Mouse (Mus musculus): ENCODE results near the gene Calr3. TPM values are rescaled to one million over a fixed set of nuclear protein-coding genes. Genes with fewer than 3 reads are reported as not detected.
A peak's percentile ranks its signal among the peaks of the same experiment; 100 is the strongest.

Calr3 gene
- 4.0 and 5.3 TPM in 2 replicates for total RNA-seq (2012; rRNA removed)
- total RNA-seq (2014; rRNA removed) = 2.5 and 2.8 TPM in 2 replicates
- 2.5 and 3.1 TPM in 2 replicates for polyA plus RNA-seq (2012; ENCODE audit: insufficient read length, low read depth)

DNA sequence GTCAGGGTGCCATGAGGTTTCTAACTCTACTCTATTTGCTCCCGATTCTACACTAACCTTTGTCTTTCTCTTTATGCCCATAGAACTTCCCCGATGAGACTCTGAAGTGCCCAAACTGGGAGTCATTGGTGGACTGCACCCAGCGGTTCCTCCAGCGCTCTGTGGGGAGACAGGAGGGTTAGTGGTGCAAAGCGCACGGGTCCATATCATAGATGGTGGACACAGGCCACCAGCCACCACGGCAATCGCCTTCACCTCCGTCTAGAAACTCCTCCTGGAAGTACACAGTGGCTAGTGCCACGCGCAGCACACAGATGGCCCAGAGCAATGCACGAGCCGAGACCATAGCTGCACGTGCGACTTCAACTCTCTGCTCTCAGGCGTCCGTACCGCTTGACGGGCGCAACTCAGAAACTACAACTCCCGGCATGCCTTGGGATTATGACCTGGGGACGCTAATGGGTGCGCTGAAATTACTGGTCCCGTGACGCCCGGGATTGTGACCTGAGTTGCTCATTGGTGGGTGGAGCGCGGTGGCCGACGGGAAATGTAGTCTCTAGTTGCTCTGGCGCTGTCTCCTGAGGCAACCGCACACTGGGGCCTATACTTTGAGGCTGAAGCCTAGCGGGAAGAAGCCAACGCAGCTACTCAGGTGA, at the start of gene Calr3, which contains the start of gene 1700030K09Rik:
Gene Calr3, minus strand, starts transcription at position 533 of the 656 bp plus-strand sequence.
Gene 1700030K09Rik, plus strand, starts transcription at position 543 of the 656 bp plus-strand sequence.
- Histone ChIP-seq H3K9ac (ENCODE audit: insufficient read depth, low read depth) (peak within 1 kb of the TSS; percentile 59), H3K27me3 (replicated peaks) (no peaks in the 10 kb centered on the region), H3K27ac (ENCODE audit: insufficient read depth, low read depth) (peak within 1 kb of the TSS; percentile 38), H3K4me3 (replicated peaks in 1 of 3; ENCODE audit: low read depth in 2 of 3, low read length in 2 of 3, poor library complexity in 1 of 3) (peak within 1 kb of the TSS; percentile 63 to 66 (median 64)), H3K4me2 (ENCODE audit: insufficient read depth, low read depth, poor library complexity, severe bottlenecking) (peak within 1 kb of the TSS; percentile 97), H3K79me2 (replicated peaks; ENCODE audit: control insufficient read depth, extremely low read depth, insufficient read depth, poor library complexity, severe bottlenecking) (peaks cover 6% of the 10 kb centered on the region; the same call in 1 of the 2 replicates), H3K36me3 (replicated peaks in 1 of 2; ENCODE audit: control insufficient read depth in 1 of 2, insufficient read depth in 1 of 2, low read length in 1 of 2) (peaks cover 11 to 23% of the 10 kb centered on the region in 2 experiments), H3K9me3 (replicated peaks; ENCODE audit: low read length) (no peaks in the 10 kb centered on the region), H3K4me1 (ENCODE audit: control insufficient read depth in 1 of 2, insufficient read depth in 2 of 2) (peaks cover 9 to 40% of the 10 kb centered on the region in 2 experiments)
- dilution Hi-C loops (cut with MboI; ENCODE audit: extremely low pct_ligation_motif_present, extremely low pct_unique_long_range_greater_than_20kb, low sequenced_read_pairs) (no loop called here), in situ Hi-C loops (cut with MboI; ENCODE audit: low pct_ligation_motif_present, low pct_unique_long_range_greater_than_20kb, low sequenced_read_pairs) (no loop called here)
- TF ChIP-seq UBTF (IDR thresholded peaks at IDR 0.05; ENCODE audit: low read depth, low read length) (no peak), ELF1 (IDR thresholded peaks at IDR 0.05; ENCODE audit: low read depth, low read length) (peak; percentile 40), MEF2A (IDR thresholded peaks at IDR 0.05; ENCODE audit: borderline replicate concordance, low read depth, low read length) (no peak), PAX5 (IDR thresholded peaks at IDR 0.05; ENCODE audit: low read length) (no peak), E2F4 (IDR thresholded peaks at IDR 0.05; ENCODE audit: insufficient replicate concordance, low read depth, low read length) (0 out of 2 replicates have a peak, but pooled peaks have one; percentile 12), CTCF (conservative IDR thresholded peaks at IDR 0.05 in 1 of 2, IDR thresholded peaks at IDR 0.05 in 1 of 2; ENCODE audit: low read depth in 2 of 2, low read length in 2 of 2) (no peak), CHD1 (IDR thresholded peaks at IDR 0.05; ENCODE audit: low read depth, low read length) (no peak), ZC3H11A (IDR thresholded peaks at IDR 0.05; ENCODE audit: low read depth, low read length) (no peak), CHD2 (IDR thresholded peaks at IDR 0.05; ENCODE audit: low read length) (peak; percentile 97), MAZ (IDR thresholded peaks at IDR 0.05; ENCODE audit: low read depth, low read length) (no peak), IRF4 (IDR thresholded peaks at IDR 0.05; ENCODE audit: low read depth, low read length) (no peak), MAFK (IDR thresholded peaks at IDR 0.05; ENCODE audit: insufficient replicate concordance, low read length) (no peak), BHLHE40 (IDR thresholded peaks at IDR 0.05; ENCODE audit: low read depth, low read length) (peak; percentile 99), SIN3A (IDR thresholded peaks at IDR 0.05; ENCODE audit: low read length) (no peak), MXI1 (IDR thresholded peaks at IDR 0.05; ENCODE audit: low read depth, low read length) (peak; percentile 85), POLR2A (IDR thresholded peaks at IDR 0.05; ENCODE audit: low read depth, low read length) (peak; percentile 82), JUND (conservative IDR thresholded peaks at IDR 0.05; ENCODE audit: low read depth, low read length) (no peak), MYC (IDR thresholded peaks at IDR 0.05; ENCODE audit: low read depth, low read length) (peak; percentile 94; the same call in 1 of the 2 replicates), TCF12 (IDR thresholded peaks at IDR 0.05; ENCODE audit: low read depth, low read length) (peak; percentile 68; the same call in 1 of the 2 replicates), HCFC1 (IDR thresholded peaks at IDR 0.05; ENCODE audit: low read depth, low read length) (peak; percentile 96), NELFE (IDR thresholded peaks at IDR 0.05; ENCODE audit: low read depth, low read length) (peak; percentile 77), USF2 (conservative IDR thresholded peaks at IDR 0.05; ENCODE audit: low read depth, low read length) (peak; percentile 71), GABPA (IDR thresholded peaks at IDR 0.05; ENCODE audit: insufficient replicate concordance, low read depth, low read length) (peak; percentile 67; the same call in 1 of the 2 replicates), RAD21 (IDR thresholded peaks at IDR 0.05; ENCODE audit: low read depth, low read length) (no peak), ZMIZ1 (IDR thresholded peaks at IDR 0.05; ENCODE audit: low read depth, low read length) (peak; percentile 48), JUN (IDR thresholded peaks at IDR 0.05; ENCODE audit: insufficient read depth, low read depth, low read length) (no peak), POLR2AphosphoS2 (IDR thresholded peaks at IDR 0.05; ENCODE audit: low read depth, low read length) (no peak; the same call in 1 of the 2 replicates), TBP (conservative IDR thresholded peaks at IDR 0.05; ENCODE audit: low read depth, low read length) (peak; percentile 19; the same call in 1 of the 2 replicates), KAT2A (IDR thresholded peaks at IDR 0.05; ENCODE audit: insufficient replicate concordance, low read length) (peak; percentile 98), ETS1 (conservative IDR thresholded peaks at IDR 0.05; ENCODE audit: low read depth, low read length) (no peak), NRF1 (IDR thresholded peaks at IDR 0.05; ENCODE audit: low read depth, low read length) (peak; percentile 64), USF1 (IDR thresholded peaks at IDR 0.05; ENCODE audit: low read depth, low read length) (peak; percentile 88), MAX (IDR thresholded peaks at IDR 0.05; ENCODE audit: low read length) (peak; percentile 76; the same call in 1 of the 2 replicates), EP300 (IDR thresholded peaks at IDR 0.05; ENCODE audit: low read length) (no peak), ZNF384 (IDR thresholded peaks at IDR 0.05; ENCODE audit: low read depth, low read length) (no peak), SMC3 (IDR thresholded peaks at IDR 0.05; ENCODE audit: low read depth, low read length) (no peak), ZKSCAN1 (IDR thresholded peaks at IDR 0.05; ENCODE audit: borderline replicate concordance, low read depth, low read length) (no peak), RCOR1 (conservative IDR thresholded peaks at IDR 0.05; ENCODE audit: low read depth, low read length) (no peak)
- peak; percentile 99 for DNase-seq (ENCODE audit: extremely low read depth)
